Mouse (Mus musculus): ENCODE results near the gene Disc1. TPM values are rescaled to one million over a fixed set of nuclear protein-coding genes. Genes with fewer than 3 reads are reported as not detected.

Disc1 gene
- total RNA-seq, 2 experiments from 2014 or later, result 4.1 to 4.3 TPM

DNA sequence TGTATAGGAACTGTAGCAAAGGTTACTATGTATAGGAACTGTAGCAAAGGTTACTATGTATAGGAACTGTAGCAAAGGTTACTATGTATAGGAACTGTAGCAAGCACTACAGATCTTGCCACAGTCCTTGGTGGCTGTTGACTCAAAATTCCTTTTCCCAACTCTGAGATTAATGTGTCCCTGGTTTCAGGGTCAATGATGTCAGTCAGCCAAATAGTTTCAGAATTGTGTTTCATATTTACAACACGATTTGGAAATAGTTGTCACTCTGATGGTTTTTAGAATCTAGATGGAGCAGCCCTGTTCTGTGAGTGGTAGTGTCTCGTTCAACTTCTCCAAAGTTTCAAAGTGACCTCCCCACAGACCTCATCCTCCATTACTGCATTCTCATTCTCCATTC is 117.5 kb downstream of the Disc1 start:
- no peak for DNase-seq
- intact Hi-C loops (cut with DNase I), result no loop called here

DNA sequence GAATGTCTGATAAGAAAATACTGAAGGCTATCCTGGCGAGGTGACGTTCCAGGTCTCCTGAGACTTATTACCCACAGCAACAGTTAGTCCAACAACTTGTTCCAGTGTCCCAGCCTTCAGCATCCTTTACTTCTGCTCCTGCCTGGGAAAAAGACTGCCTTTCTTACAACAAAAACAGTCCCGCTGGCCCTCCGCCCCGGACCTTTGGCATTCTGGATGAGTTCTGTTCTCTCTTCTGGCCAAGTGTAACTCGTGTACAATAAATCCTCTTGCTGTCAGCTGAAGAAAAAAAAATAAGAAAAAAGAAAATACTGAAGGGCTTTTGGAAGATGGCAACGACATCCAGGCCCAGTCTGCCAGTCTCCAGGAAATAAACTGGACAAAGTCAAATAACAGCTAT is 120.2 kb downstream of the Disc1 start:
- peak; percentile 70 to 77 for DNase-seq
- intact Hi-C loops (cut with DNase I), result no loop called here

DNA sequence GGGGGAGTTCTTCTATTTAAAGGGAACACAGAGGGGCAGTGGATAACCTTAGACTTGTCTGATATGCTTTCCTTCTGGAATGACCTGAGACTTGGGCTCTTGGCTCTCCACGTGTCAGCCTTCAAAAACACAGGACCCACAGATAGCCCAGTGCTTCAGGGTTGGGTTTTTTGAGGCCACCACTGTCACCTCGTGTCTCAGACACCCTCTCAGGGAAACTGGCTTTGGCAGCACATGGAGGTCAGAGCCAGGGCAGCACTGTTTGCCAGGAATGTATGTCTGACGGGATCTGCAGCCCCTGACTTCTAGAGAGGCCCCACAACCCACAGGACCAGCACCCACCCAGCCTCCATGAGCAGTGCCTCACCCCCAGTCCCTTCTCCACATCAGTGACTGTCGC is 120.9 kb downstream of the Disc1 start:
- intact Hi-C loops (cut with DNase I), result no loop called here
- DNase-seq, result peak; percentile 72 to 75

DNA sequence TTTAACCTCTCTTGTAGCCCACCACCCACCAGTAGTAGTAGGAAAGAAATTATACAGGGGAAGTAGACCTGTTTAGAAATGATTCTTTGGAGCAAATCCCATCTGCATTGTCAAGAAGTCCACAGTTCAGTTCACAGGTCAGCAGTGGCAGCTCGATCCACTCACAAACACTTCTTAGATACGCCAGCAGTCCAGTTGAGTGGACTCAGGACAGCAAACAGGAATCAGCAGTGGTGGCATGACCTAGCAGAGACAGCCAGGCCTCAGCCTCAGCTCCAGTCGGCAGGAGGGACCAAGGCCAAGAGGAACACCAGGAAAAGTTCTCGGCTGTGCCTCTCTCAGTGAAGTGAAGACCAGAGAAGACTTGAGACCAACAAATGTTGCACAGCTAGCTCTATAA is 121.7 kb downstream of the Disc1 start:
- intact Hi-C loops (cut with DNase I), result no loop called here
- DNase-seq, result no peak

DNA sequence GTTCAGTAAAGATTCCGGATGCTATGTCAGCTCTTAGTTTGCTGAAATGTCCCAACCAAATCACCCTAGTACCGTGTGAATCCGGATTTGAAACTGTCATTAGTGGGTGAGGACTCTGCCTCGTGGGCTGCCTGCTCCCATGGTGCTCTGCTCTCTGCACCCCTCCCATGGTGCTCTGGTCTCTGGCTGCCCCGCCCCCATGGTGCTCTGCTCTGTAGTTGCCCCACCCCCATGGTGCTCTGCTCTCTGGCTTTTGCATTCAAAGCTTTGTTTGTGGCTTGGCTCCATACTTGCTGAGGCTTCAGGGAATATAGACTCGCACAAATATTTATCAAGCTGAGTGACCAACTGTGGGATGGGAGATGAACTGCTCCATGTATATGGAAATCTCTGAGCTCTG is 123.1 kb downstream of the Disc1 start:
- intact Hi-C loops (cut with DNase I), result no loop called here
- DNase-seq, result no peak

DNA sequence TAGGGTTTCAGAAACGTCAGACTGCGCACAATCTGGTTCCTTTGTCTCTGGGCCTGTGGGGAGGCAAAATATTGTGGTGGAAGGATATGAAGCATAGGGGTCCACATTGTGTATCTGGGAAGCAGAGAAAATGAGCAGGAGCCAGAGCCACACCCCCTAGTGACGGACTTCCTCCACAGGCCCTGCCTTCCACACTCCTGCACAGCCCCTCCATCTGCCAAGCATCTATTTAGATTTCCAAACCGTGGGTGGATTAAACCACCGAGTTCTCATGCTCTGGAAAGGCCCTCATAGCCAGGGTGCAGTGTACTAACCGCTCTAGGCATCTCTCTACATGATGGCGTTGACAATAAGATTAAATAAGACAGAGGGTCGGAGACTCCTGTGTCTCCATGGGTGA is 124.0 kb downstream of the Disc1 start:
- DNase-seq, result no peak
- intact Hi-C loops (cut with DNase I), result no loop called here

DNA sequence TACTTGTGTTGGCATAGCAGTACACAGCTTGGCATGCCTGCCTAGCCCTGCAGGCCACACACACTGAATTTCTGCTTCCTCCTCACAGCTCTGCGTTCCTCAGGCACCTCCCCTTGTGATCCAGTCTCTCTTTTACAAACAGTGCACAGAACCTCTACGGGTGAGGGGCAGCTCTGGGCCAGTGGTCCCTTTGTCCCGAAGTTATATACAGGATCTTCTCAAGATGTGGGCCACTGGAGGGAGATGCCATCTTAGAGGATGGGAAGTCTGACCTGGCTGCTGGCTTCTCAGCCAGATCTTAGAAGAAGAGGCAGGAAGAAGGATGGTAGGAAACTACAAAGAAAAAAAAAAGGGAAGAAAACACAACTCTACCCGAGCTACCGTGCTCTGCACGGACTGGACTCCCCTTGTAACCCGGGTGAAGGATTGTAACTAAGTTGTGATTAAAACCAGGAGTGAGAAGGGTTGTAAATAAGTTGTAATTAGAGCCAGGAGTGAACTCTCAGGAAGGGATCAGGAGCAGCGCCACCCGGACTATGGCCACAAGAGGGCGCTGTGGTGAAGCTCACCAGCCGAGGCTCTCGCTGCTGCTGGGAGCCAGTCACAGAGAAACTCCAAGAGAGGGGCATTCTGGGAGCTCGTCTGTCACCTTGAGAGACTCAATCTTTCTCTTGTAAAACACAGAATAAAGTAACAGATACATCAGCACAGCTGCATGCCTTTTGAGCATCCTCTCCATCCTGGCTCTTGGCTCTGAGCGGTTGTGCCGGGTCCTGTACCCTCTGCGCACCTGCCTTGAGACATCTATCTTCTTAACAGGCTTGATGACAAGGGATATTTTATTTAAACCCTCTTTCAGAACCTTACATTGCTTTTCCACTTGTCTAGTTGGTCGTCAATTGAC is 129.8 kb downstream of the Disc1 start:
- intact Hi-C loops (cut with DNase I), result loop anchor here (1.0 to 5.0 kb wide), 3 partner anchors 109 to 684 kb away; partner anchors contain the start of gene Sipa1l2

DNA sequence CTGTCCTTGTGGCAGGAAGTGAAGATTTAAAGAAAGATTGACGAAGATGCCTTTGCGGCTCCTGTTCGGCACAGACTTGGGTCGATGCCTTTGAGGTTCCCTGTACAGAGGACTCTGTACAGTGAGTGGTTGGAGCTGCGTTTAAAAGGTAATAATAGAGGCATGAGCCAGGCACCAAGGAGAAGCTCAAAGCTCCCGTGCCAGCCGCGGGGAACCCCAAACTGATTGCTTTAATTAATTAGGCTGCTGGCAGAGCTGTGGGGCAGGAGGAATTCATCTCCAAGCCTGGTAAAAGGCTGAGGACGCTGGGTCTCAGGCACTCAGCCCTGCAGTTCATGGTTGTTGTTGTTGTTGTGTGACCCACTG is 130.4 kb downstream of the Disc1 start:
- intact Hi-C loops (cut with DNase I), result loop anchor here (1.0 to 5.0 kb wide), 3 partner anchors 108 to 683 kb away; partner anchors contain the start of gene Sipa1l2
- no peak for DNase-seq

More for the DNA sequence above, 129.8 kb downstream of the Disc1 start:
- peak; percentile 87 to 93 for DNase-seq

DNA sequence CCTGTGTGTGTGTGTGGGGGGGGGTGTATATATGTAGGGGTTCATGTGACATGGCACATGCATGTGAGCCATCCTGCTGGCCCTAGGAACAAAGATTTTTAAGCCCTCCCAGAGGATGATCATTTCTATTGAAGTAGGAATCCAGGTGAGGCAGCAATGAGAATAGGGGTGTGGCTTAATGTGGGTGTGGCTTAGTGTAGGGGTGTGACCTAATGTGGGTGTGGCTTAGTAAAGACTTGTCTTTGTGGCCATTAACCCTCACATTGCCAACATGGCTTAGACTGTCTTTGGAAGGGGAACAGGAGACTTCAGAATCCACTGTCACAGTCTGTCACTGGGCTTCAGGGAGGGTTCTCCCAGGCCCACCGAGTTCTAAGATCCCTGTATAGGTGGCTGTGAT is 130.9 kb downstream of the Disc1 start:
- intact Hi-C loops (cut with DNase I), result loop anchor here (1.0 to 5.0 kb wide), 3 partner anchors 108 to 682 kb away; partner anchors contain the start of gene Sipa1l2
- no peak for DNase-seq

DNA sequence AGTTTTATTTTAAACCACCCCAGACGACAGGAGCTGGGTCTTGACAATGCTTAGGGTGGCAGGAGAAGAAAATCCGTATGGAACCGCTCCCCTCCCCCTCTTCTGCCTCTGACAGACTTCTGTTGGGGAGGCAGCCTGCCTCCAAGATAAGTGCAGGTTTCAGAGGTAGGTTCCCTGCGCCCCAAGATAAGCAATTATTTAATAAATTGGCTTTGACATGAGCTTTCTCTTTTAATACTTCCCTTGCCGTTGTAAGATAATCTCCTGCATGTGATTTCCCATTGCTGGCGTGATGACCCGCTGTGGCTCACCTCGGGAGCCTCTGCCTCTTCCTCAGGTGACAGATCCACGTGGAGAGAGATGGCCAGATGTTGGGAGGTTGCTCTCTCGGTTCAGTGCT is 133.0 kb downstream of the Disc1 start:
- intact Hi-C loops (cut with DNase I), result no loop called here
- DNase-seq, result no peak

DNA sequence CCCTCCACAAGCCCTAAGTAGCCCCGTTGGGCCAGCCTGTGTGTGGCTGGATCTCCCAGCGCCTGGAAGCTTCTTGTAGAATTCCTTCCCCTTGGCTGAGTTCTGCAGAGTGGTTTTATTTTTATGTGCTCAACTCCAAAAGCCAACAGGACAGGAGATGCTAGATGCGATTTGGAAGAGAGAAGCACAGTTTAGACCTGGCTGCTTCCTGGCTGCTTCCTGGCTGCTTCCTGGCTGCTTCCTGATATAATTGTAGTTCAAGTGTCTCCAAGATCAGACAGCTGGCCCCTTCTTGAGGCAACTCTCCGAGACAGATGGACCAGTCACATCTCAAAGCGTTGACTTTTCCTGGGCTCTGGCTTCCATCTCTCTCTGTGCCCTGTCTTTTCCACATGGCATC is 139.7 kb downstream of the Disc1 start:
- intact Hi-C loops (cut with DNase I), result no loop called here
- DNase-seq, result no peak

DNA sequence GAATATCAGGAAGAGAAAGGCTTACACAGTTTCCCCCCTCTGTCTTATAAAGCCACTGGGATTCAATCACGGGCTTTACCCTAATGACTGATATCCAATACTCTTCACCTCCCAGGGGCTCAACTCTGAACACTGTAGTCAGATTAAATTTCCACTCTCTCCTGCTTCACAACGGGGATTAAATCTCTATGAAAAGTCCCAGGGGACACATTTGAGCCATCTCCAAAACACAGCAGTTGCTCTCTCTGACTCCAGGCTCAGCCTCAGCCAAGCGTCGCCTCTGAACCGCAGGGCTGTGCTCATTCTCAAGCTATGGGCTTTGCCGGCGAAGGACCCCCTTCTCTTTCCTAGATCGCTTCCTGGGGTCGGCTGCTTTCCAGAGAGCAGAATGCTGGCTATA is 141.1 kb downstream of the Disc1 start:
- intact Hi-C loops (cut with DNase I), result loop anchor here (5.0 kb wide), 1 partner anchor 97 kb away; no protein-coding TSS in a partner anchor
- no peak for DNase-seq

DNA sequence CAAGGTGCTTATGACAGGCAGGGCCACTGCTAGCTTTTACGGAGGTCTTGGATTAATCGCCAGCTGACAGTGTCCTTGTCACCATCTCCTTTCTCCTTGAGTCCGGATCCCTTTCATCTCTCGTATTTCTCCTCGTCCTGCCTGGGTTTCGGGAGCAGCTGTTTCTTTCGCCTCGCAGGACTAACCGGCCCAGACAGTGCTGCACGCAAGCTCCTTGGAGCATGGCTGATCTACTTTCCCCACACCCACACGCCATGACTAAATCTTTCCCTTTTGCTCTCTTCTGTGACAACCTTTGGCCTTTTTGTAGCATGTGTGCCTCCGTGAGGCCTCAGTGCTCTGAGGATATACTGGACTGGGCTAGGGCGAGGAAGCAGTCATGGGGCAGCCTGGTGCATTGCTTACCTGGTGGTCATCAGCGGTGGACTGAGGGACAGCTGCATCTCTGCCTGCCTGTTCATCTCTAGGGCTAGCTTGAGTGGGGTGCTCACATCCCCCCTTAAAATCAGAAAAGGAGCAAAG is 142.6 kb downstream of the Disc1 start:
- intact Hi-C loops (cut with DNase I), result loop anchor here (2.0 to 5.0 kb wide), 2 partner anchors 16 to 96 kb away; no protein-coding TSS in a partner anchor
- DNase-seq, result no peak

DNA sequence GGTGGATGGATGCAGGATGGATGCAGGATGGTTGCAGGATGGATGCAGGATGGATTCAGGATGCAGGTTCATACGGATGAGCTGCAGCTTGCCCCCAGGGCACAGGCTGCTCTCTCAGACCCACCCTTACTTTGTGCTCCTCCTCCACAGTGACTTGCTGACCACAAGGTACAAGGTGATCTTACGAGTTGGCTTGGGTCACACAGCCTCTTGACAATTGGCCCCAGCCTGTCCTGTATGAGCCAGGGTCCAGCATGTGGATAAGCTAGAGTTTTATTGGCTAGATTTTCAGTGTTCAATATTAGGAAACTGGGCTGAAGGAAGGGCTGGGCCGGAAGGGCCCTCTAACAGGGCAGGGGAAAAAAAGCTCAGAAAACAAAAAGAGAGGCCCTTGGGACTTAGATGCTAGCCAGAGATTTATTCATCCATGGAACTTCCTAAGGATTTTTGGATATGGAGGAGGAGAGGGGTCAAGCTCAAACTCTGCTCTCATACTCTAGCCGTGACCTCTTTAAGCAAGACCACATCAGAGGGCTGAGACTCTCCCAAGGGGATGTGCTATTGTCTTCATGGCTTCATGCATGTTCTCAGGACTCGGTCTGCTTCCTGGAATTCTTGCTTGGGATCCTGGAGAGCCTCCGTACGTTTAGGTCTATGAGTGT is 143.5 kb downstream of the Disc1 start:
- peak; percentile 54 to 57 for DNase-seq
- intact Hi-C loops (cut with DNase I), result loop anchor here (2.0 to 5.0 kb wide), 3 partner anchors 15 to 95 kb away; no protein-coding TSS in a partner anchor

DNA sequence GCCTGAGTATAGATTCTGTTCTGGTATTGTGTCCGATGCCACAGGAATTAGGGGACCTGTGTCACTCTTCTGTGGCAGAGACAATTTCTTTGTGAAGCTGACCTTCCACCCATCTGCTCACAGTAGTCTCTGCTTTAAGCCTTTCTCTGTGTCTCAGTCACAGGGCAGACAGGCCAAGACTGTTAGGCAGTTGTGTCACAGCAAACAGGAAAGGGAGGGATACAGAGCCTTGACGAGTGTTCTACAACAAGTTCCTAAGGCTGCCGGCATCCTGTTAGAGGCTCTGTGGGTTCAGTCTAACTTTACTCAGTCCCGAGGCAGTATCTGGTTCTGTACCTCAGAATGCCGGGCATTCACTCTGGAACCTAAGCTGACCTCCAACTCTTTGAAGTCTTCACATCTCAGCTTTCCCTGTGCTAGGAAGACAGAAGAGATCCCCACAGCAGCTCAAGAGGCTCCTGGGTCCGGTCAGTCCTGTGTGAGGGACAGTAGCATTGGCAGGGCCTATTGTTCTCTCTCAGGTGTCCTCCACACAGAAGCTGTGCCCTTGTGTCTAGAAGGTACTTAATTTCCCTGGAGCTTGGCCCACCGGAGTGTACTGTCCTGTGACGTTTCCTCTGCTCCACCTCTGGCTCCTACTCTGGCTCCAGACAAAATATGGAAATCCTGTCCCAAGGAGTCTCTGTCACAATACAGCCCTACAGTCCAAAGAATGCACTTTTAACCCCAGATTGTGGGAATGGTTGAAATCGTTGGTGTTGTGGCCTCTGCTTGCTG is 144.6 kb downstream of the Disc1 start:
- DNase-seq, result peak in 1 of 2 experiments; percentile 49
- intact Hi-C loops (cut with DNase I), result loop anchor here (2.0 to 5.0 kb wide), 2 partner anchors 26 to 94 kb away; no protein-coding TSS in a partner anchor

DNA sequence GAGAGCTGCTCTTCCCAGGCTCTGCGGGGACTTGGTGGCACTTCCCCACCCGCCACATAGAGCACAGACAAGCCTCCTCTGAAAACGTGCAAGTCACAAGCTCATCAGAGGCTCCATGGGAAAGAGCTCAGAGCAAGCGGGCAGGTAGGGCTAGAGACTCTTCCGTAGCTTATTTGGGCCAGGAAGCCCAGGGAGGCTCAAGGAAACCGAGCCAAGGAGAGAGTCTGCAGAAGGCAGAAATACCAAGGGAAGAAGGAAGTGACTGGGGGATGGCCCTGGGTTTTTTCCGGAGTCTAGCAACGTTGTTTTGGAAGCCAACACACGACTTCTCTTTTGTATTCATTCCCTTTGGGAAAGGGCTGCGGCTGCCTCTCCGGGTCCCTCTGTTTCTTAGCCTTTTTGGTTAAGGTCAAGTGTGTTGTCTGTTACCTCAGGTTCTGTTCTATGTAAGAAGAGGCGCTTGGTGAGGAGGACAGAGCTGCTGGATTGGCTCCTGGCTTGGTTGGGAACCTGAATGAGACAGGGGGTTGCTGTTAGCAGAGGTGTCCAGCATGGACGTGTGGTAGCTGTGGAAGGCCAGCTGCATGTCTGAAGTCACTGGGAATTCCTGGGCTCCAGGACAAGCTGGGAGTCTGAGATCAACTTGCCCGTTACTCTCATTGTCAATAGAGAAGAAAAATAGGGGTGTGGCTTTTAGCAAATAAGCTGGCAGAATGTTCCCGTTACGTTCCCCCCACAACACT is 145.4 kb downstream of the Disc1 start:
- DNase-seq, result peak in 1 of 2 experiments; percentile 45
- intact Hi-C loops (cut with DNase I), result loop anchor here (2.0 to 5.0 kb wide), 2 partner anchors 25 to 93 kb away; no protein-coding TSS in a partner anchor

DNA sequence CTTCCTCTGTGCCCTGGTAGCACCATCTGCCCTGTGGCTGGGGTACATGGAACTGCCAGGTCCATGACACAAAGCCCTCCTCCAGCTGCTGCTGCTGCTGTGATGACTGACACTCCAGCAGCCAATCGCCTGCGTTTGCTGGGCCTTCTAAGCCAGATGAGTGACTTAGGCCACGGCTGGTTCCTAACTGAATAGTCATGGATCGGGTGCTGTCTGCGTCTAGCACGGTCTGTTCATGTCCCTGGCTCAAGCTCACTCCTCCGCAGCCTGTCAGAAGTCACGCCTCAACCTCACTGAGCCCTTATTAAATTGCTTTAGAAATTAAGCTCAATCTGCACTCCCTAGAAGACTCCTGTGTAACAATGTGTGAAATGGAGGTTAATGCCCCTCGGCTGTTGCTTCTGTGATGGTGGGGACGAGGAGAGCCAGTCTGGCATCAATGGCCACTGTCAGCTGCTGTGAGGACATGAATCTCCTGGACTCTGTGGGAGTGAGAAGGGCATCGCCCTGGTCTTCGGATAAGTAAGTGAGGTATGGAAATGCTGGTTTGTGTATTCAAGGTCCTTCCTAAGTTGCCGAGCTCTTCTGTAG is 146.4 kb downstream of the Disc1 start:
- no peak for DNase-seq

DNA sequence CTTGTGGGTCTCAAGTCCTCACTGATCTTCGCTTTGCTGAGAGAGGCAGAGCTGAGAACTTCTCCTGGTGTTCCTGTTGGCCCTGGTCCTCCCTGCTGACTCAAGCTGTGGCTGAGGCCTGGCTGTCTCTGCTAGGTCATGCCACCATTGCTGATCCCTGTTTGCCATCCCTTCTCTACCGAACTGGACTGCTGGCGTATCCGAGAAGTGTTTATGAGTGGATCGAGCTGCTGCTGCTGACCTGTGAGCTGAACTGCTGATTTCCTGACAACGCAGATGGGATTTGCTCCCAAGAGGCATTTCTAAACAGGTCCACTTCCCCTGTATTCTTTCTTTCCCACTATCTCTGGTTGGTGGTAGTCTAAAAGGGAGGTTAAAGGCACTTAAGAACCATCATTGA is 147.7 kb downstream of the Disc1 start:
- intact Hi-C loops (cut with DNase I), result no loop called here
- no peak for DNase-seq

More for the DNA sequence above, 146.4 kb downstream of the Disc1 start:
- intact Hi-C loops (cut with DNase I), result no loop called here

DNA sequence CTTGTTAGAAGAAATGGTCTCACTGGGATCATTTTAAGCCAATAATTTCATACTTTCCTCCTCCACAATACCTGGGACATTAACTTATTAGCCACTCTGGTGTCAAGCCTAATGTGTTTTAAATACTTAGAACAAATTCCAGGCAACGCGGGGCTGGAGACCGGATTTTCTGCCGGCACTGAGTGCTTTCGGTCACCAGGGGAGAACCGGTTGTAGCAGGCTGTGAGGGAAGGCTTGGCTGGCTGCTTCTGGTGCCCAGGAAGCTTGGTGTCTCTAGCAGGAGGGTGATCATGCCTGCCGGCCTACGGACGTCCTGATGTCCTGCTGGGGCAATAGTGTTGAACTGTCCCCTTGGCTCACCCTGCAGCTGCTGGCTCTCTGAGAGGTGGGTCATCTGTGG is 149.0 kb downstream of the Disc1 start:
- intact Hi-C loops (cut with DNase I), result no loop called here
- no peak for DNase-seq

All from heart, postnatal 10 days (tissue).